Mouse (Mus musculus) heart, adult 9 months (tissue): ENCODE results near the gene Ptprn2.

Experiments used
- DNase-seq, 2 experiments: peaks; one replicate each; pipeline ENCODE4 v3.0.0; 2022; ENCODE audit warnings: low spot score in 2 of 2

Ptprn2 gene

GRCm38 (mm10) chr12:116641339-116642190 lies 156.0 kb downstream of the Ptprn2 start:
- no peak for DNase-seq

- no peak for DNase-seq
Measured at GRCm38 (mm10) chr12:116642191-116642549, 156.7 kb downstream of the Ptprn2 start.

- no peak for DNase-seq
Measured at GRCm38 (mm10) chr12:116646771-116647170, 161.3 kb downstream of the Ptprn2 start.

- no peak for DNase-seq
Measured at GRCm38 (mm10) chr12:116648584-116649206, 163.2 kb downstream of the Ptprn2 start.

- no peak for DNase-seq
Measured at GRCm38 (mm10) chr12:116653684-116654083, 168.2 kb downstream of the Ptprn2 start.

GRCm38 (mm10) chr12:116660076-116660475 lies 174.6 kb downstream of the Ptprn2 start:
- no peak for DNase-seq

GRCm38 (mm10) chr12:116661018-116661417 lies 175.5 kb downstream of the Ptprn2 start:
- DNase-seq = no peak

GRCm38 (mm10) chr12:116677701-116678100 lies 192.2 kb downstream of the Ptprn2 start:
- DNase-seq = no peak

GRCm38 (mm10) chr12:116689832-116690231 lies 204.3 kb downstream of the Ptprn2 start:
- DNase-seq = no peak

GRCm38 (mm10) chr12:116709535-116709934 lies 224.0 kb downstream of the Ptprn2 start:
- DNase-seq = no peak

- DNase-seq = no peak
Measured at GRCm38 (mm10) chr12:116710716-116711115, 225.2 kb downstream of the Ptprn2 start.

- DNase-seq = no peak
Measured at GRCm38 (mm10) chr12:116711133-116711532, 225.6 kb downstream of the Ptprn2 start.

GRCm38 (mm10) chr12:116713096-116713495 lies 227.6 kb downstream of the Ptprn2 start:
- DNase-seq = no peak

- DNase-seq = no peak
Measured at GRCm38 (mm10) chr12:116721062-116721461, 235.5 kb downstream of the Ptprn2 start.

GRCm38 (mm10) chr12:116740141-116740540 lies 254.6 kb downstream of the Ptprn2 start:
- no peak for DNase-seq

GRCm38 (mm10) chr12:116741300-116741699 lies 255.8 kb downstream of the Ptprn2 start:
- DNase-seq = no peak

- no peak for DNase-seq
Measured at GRCm38 (mm10) chr12:116746401-116746800, 260.9 kb downstream of the Ptprn2 start.

GRCm38 (mm10) chr12:116752784-116753183 lies 267.3 kb downstream of the Ptprn2 start:
- DNase-seq = no peak

- no peak for DNase-seq
Measured at GRCm38 (mm10) chr12:116763961-116764360, 278.4 kb downstream of the Ptprn2 start.

- no peak for DNase-seq
Measured at GRCm38 (mm10) chr12:116770911-116771310, 285.4 kb downstream of the Ptprn2 start.

GRCm38 (mm10) chr12:116771493-116771892 lies 286.0 kb downstream of the Ptprn2 start:
- DNase-seq = no peak

- no peak for DNase-seq
Measured at GRCm38 (mm10) chr12:116772081-116772566, 286.6 kb downstream of the Ptprn2 start.

GRCm38 (mm10) chr12:116773344-116773743 lies 287.8 kb downstream of the Ptprn2 start:
- no peak for DNase-seq
